Mouse (Mus musculus): ENCODE measurements at regions not wholly inside any gene's neighbourhood (a gene's known extent, or its start where the extent isn't known, plus 50 kb on each side); places are given as distances from the start of the nearest gene placed in this dataset.

DNA sequence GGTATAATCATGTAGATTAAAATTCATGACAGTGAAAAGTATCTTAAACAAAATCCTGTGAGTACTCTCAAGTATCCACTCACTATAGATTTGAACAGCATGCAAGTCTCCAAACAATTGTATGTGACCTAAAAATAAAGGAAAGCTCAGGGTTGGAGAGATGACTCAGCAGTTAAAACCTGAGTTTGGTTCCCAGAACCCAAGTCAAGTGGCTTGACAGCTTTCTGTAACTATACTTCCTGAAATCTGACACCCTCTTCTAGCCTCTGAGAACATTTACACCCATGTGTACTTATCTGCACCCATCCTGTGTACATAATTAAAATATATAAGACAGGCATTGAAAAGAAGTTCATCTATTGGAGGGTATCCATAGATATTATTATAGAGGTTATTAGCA lies 770.2 kb upstream of the Sel1l start:
- DNase-seq: no peak

GRCm38 (mm10) chr12:92618519-92618918 lies 769.6 kb upstream of the Sel1l start:
- DNase-seq: no peak

DNA sequence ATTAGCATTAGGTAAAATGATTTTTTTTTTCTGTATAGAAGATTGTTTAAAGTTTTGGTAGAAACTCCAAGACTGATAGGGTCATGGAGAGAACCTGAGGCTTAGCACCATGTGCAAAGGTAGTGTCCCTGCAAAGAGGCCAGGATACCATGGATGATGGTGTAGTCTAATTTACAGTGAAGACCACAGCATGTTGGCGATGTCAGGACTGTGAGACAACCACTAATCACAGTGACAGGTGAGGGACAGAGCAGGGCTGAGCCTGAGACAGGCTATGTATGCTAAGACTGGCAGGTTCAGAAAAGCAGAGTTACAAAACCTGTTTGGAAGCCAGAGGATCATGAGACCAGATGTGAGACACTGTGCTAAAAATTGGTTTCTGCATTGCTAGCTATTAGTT lies 752.7 kb upstream of the Sel1l start:
- DNase-seq: no peak

- no peak for DNase-seq
Observed at GRCm38 (mm10) chr12:92589725-92590124, 740.8 kb upstream of the Sel1l start.

- no peak for DNase-seq
Observed at GRCm38 (mm10) chr12:92589305-92589704, 740.3 kb upstream of the Sel1l start.

DNA sequence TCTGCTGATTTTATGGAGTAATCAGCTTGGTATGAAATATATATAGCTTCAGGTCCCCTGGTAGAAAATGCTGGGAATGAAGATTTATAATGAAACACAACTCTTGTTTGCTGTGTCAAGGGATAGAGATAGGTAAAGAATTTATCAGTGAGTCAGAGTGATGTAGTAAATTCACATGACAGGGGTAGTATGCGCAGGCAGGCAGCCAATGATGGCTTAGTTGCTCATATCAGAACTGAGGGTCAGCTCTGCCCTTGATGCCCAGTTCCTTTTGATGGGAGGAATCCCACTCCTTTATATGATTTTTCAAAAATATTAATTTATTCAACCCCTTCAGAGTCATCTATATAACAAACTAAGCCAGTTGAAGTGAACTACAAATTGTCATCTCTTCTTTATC lies 729.6 kb upstream of the Sel1l start:
- peak; percentile 61 for DNase-seq
